Mouse (Mus musculus): Measurements from ENCODE around the gene 4931408C20Rik.

GRCm38 (mm10) chr1:26649704-26650388 is 37.4 kb downstream of the 4931408C20Rik start:
- TF ChIP-seq CTCF (conservative IDR thresholded peaks at IDR 0.05; ENCODE audit: insufficient read depth, insufficient read length, low read depth, low read length) (no peak), POLR2A (IDR thresholded peaks at IDR 0.05; ENCODE audit: low read depth, low read length) (no peak)

All from kidney, adult 2 months (tissue).